Mouse (Mus musculus) liver, adult 2 months (tissue): ENCODE results near the gene Ccdc167.

Experiments used
- CTCF ChIP-seq: fragments of 200-500 bp; IDR thresholded peaks from 2 replicates; pipeline ENCODE4 v1.5.1; 2011; ENCODE audit warnings: low read depth, low read length, control low read depth
- POLR2A ChIP-seq: fragments of 200-500 bp; IDR thresholded peaks from 2 replicates; pipeline ENCODE4 v1.6.1; 2011; ENCODE audit warnings: low read length, control low read depth; ENCODE audit not compliant: insufficient read depth; ENCODE audit errors: extremely low read depth

GRCm38 (mm10) chr17:29760404-29761375, 43.8 kb upstream of the Ccdc167 start:
- TF ChIP-seq CTCF (no peak), POLR2A (no peak)
